Mouse (Mus musculus) thymus, adult 2 months (tissue): ENCODE results near the gene Slc9a2. TPM values are rescaled to one million over a fixed set of nuclear protein-coding genes. Genes with fewer than 3 reads are reported as not detected.
"Not testable (repeated sequence)": the region's sequence is repeated elsewhere in the genome, so short reads cannot be mapped to it uniquely, and the experiment has no call there.

Experiments used
- DNase-seq: peaks from one replicate; pipeline ENCODE4 v3.0.0; 2021
- H3K27ac ChIP-seq: fragments of 200-500 bp; 2 replicates; pipeline ENCODE4 v1.5.1; 2012; ENCODE audit warnings: low read length, control low read depth; ENCODE audit not compliant: control insufficient read depth, insufficient read depth
- H3K27me3 ChIP-seq: fragments of 200-500 bp; 2 replicates; pipeline ENCODE4 v1.6.1; 2012; ENCODE audit warnings: mild to moderate bottlenecking, low read length, moderate library complexity, mixed read lengths; ENCODE audit not compliant: control insufficient read depth, insufficient read depth
- H3K36me3 ChIP-seq: fragments of 200-500 bp; 2 replicates; pipeline ENCODE4 v1.6.1; 2012; ENCODE audit warnings: mild to moderate bottlenecking, low read length, moderate library complexity; ENCODE audit not compliant: control insufficient read depth, insufficient read depth
- H3K4me1 ChIP-seq: fragments of 200-500 bp; replicated peaks from 2 replicates; pipeline ENCODE4 v1.6.1; 2012; ENCODE audit warnings: low read length; ENCODE audit not compliant: control insufficient read depth, insufficient read depth
- H3K4me3 ChIP-seq: fragments of 200-500 bp; 2 replicates; pipeline ENCODE4 v1.5.1; 2012; ENCODE audit warnings: mild to moderate bottlenecking, low read length, control low read depth, moderate library complexity; ENCODE audit not compliant: control insufficient read depth, insufficient read depth
- CTCF ChIP-seq: fragments of 200-500 bp; IDR thresholded peaks from 2 replicates; pipeline ENCODE4 v1.5.1; 2012; ENCODE audit warnings: mild to moderate bottlenecking, control low read depth, low read length, moderate library complexity, borderline replicate concordance; ENCODE audit not compliant: control insufficient read depth, poor library complexity, insufficient read depth; ENCODE audit errors: extremely low read depth
- POLR2A ChIP-seq: fragments of 200-500 bp; IDR thresholded peaks from 2 replicates; pipeline ENCODE4 v1.6.1; 2012; ENCODE audit warnings: mild to moderate bottlenecking, low read length, control low read depth, moderate library complexity; ENCODE audit not compliant: control insufficient read depth, poor library complexity, insufficient read depth; ENCODE audit errors: extremely low read depth
- WGBS: fragments of 180-500 bp; shearing (Covaris S2); methylation state at CpG from one replicate; pipeline ENCODE4 v1.1.7; 2018; 5-methylcytosine and 5-hydroxymethylcytosine counted together
- polyA plus RNA-seq: library from polyadenylated mRNA; depleted of rRNA; stranded (reverse); fragments of >200 nt; gene quantifications from 2 replicates; pipeline ENCODE4 v1.2.3, GENCODE M21; 2012

Gene Slc9a2
- polyA plus RNA-seq, 1 experiment = 7.8 TPM

DNA sequence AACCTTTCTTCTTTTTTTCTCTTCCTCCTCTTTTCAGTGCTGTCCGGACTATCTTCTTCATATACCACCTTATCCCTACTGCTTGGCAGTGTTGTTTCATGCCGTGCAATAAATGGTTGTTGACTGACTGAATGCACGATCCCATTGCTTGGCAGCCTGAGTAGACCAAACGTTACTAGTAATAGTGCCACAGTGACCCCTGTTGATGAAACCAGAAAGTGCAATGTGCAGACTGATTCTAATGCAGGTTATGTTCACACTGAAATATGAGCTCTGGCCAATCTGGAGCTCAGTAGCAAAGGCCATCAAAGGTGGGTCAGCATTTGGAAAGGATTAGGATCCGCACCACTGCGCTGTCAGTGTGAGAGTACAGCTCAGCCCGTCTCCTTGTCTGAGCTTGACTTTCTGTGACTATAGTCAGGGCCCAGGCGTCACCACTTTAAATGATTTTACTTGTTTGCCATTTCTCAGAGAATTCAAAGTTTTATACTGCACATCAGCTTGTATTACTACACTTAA, 22.3 kb upstream of the Slc9a2 start:
- Histone ChIP-seq H3K27ac (no peak overlapping the region), H3K4me1 (no peaks in the 10 kb centered on the region), H3K4me3 (no peak overlapping the region), H3K36me3 (no peaks in the 10 kb centered on the region), H3K27me3 (no peaks in the 10 kb centered on the region)
- peak; percentile 63 for DNase-seq
- TF ChIP-seq CTCF (no peak), POLR2A (no peak)
- 70% methylated on average over 8 of the region's 8 CpGs for WGBS

DNA sequence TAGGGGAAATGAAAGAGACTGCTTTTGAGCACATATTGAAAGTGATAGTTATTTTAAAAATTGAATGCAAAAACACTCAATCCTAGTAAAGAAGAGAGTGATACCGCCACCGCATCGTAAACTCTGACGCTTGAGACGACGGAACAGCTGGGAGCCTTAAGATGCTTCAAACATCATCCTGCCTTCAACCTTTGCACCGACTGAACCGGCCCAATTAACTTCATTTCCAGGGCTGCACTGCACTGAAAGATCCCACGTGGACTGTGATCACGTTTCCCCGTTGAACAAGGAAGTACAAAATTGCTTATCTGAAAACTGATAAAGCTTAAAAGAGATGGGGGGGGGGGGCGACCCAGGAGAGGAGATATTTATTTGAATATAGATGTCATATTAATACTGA, 21.4 kb upstream of the Slc9a2 start:
- H3K4me1 ChIP-seq = no peaks in the 10 kb centered on the region
- no peak overlapping the region; the same call in 1 of the 2 replicates for H3K27ac ChIP-seq
- no peak for DNase-seq
- TF ChIP-seq CTCF = no peak
- no peak for TF ChIP-seq POLR2A
- no peaks in the 10 kb centered on the region for H3K36me3 ChIP-seq
- H3K4me3 ChIP-seq = no peak overlapping the region
- 72% methylated on average over 12 of the region's 12 CpGs for WGBS
- no peaks in the 10 kb centered on the region for H3K27me3 ChIP-seq

DNA sequence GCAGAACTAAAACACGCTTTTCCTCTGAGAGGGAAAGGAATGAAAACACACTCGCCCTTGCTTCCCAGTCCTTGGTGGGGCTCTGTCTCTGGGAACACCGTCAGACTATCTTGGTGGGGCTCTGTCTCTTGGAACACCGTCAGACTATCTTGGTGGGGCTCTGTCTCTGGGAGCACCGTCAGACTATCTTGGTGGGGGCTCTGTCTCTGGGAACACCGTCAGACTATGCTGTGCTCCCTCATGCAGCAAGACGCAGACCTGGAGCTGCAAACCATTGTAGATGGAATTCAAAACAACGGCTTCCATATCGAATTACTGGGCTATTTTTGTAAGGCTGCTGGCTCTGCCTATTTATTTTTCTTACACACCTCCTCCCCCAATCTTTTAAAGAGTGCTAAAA, 20.9 kb upstream of the Slc9a2 start:
- no peak for DNase-seq
- no peaks in the 10 kb centered on the region for H3K36me3 ChIP-seq
- H3K4me1 ChIP-seq = no peaks in the 10 kb centered on the region
- no peak overlapping the region for H3K4me3 ChIP-seq
- TF ChIP-seq CTCF = no peak
- TF ChIP-seq POLR2A = no peak
- H3K27ac ChIP-seq = no peak overlapping the region
- whole genome bisulfite sequencing = 82% methylated on average over 9 of the region's 9 CpGs
- H3K27me3 ChIP-seq = no peaks in the 10 kb centered on the region

DNA sequence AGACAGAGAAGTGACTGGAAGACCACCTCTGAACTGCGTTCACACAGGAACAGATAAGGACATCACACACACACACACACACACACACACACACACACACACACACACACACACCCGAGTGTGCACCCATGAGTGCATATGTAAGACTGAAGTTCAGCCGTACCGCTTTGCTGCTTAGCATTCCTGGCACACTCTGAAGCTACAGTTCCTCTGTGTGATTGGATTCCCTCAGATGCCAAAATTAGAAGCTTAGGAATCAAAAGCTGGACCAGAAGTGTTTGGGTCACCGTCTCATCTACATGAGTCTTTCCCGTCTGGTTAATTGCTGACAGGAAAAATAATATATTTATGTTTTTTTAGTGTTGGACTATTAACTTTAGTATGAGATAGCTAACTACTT, 19.5 kb upstream of the Slc9a2 start:
- DNase-seq = no peak
- Histone ChIP-seq H3K27ac (no peak overlapping the region), H3K4me3 (no peak overlapping the region), H3K27me3 (no peaks in the 10 kb centered on the region), H3K4me1 (no peaks in the 10 kb centered on the region), H3K36me3 (no peaks in the 10 kb centered on the region)
- TF ChIP-seq POLR2A = no peak
- no peak for TF ChIP-seq CTCF
- 96% methylated on average over 6 of the region's 6 CpGs for WGBS

DNA sequence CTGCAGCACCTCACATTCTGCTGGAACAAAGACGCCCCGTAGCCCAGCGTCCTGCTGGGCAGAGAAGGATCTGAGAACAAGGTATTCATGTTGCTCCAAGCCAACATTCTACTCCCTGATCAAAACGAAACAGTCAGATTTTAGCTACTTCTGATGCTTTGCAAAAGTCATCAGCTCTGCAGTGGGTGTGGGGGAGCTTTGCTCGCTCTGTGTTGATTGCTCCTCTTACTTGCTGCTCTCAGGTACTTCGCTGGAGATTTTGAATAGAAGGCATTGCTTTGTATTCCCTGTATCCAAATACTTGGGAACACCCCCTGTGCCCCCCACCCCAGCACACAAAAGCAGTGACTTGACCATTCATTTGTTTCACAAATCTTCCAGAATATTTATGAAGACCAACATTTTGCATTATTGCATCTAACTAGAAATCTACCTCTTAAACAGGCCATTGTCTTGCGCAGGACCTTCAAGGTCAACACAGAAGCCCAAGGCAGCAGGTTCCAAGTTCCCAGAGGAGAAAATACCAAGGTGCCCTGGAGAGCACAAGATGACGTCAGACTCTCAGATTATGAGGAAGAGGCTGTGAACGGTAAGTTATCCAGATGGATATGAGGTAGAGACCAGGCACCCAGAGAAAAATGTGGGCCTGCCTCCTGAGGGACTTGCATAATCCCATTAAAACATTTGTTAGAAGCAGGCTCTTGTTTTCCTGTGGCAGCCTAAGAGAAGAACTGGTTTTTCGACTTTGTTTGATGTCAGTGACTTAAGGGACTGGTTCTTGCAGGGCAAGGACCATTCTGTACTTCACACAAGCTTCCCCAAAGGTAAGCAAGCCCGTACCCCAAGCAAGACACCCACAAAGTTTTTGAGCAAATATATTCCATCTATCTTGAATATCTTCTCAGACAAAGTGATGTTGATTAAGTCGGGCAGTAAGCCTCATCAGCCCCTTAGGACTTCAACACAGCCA, 14.7 kb upstream of the Slc9a2 start:
- Histone ChIP-seq H3K4me3 (no peak overlapping the region), H3K27ac (no peak overlapping the region)

GRCm38 (mm10) chr1:40667442-40667841, 12.9 kb upstream of the Slc9a2 start:
- 54% methylated on average over 3 of the region's 3 CpGs for WGBS
- not testable (repeated sequence) for H3K4me3 ChIP-seq, H3K36me3 ChIP-seq, H3K27ac ChIP-seq, H3K27me3 ChIP-seq, H3K4me1 ChIP-seq, DNase-seq

More for the DNA sequence above, 14.7 kb upstream of the Slc9a2 start:
- DNase-seq = no peak
- no peaks in the 10 kb centered on the region for H3K36me3 ChIP-seq
- TF ChIP-seq CTCF (no peak), POLR2A (no peak)
- no peaks in the 10 kb centered on the region for H3K27me3 ChIP-seq
- 70% methylated on average over 12 of the region's 12 CpGs for WGBS
- no peaks in the 10 kb centered on the region for H3K4me1 ChIP-seq

DNA sequence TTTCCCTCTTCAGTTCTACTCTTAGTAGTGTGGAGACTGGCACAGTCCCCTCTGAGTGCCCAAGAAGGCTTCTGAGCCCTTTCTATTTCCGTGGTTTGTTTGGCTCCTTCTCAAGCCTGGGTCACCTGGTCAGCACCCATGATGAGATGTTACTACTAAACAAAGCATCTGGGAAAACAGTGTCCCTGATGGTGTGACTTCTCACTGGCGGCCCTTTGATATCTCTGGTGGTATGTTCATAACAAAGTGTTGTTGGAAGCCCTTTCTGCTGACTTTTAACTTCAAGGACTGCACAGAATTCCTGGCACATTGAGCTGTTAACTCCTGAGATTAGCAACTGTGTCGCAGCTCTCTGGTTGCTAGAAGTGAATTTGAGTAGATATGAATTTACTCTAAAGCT, 10.3 kb upstream of the Slc9a2 start:
- TF ChIP-seq CTCF (no peak), POLR2A (no peak)
- Histone ChIP-seq H3K36me3 (no peaks in the 10 kb centered on the region), H3K4me3 (no peak overlapping the region), H3K27me3 (no peaks in the 10 kb centered on the region), H3K4me1 (no peaks in the 10 kb centered on the region), H3K27ac (no peak overlapping the region)
- DNase-seq = no peak
- 87% methylated on average over 3 of the region's 3 CpGs for WGBS
